Mouse (Mus musculus): ENCODE measurements around the gene Nrip2. TPM values are rescaled to one million over a fixed set of nuclear protein-coding genes. Genes with fewer than 3 reads are reported as not detected.

Nrip2 gene
- polyA plus RNA-seq, 1 experiment = not detected

DNA sequence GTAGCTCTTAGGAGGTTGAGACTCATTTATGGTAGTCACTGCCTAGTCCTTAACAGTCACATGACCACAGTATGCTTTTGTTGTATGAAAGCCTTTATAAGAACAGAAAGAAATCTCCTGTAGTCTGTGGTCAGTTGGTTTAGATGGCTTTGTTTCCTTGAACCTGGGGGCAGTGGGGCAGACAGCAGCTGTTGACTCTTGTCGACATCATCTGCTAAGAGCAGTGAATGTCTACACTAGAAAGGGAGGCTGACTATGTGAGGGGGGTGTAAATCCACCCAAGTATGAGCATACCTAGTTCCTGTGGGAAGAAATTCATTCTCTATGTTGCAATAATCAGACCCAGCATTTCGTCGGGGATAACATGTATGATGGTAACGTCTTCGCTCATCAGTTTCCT lies 48.0 kb downstream of the Nrip2 start:
- TF ChIP-seq GATA1 (IDR thresholded peaks at IDR 0.05; ENCODE audit: low read length) = no peak

DNA sequence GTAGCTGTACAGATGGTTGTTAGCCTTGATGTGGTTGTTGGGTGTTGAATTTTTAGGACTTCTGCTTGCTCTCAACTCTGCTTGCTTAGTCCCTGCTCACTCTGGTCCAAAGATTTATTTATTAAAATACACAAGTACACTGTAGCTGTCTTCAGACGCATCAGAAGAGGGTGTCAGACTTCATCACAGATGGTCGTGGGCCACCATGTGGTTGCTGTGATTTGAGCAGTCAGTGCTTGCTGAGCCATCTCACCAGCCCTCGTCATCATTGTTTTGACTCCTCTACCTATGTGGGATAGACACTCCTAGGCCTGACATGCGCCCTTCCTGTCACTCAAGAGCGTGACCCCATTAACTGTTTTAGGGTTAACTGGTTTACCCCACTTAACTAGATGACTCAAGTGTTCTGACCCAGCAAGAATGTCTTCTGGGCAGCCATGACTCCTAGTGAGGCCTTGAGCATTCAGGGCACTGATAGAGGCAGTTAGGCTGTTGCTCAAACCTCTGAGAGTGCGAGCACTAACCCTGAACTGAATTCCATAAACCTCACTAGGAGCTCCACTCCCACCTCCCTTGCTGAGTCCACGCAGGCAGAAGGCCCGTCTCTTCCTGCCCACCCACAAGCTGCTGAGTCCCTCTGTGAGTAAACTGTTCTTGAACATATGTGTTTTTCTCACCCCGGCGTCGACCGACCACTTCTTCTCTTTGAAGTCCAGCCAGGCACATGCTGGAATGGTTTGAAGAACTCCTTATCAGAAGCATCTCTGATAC lies 56.9 kb downstream of the Nrip2 start:
- no peak for TF ChIP-seq GATA1 (IDR thresholded peaks at IDR 0.05; ENCODE audit: low read length)

GRCm38 (mm10) chr6:128457186-128457585 lies 58.1 kb downstream of the Nrip2 start:
- no peak for TF ChIP-seq GATA1 (IDR thresholded peaks at IDR 0.05; ENCODE audit: low read length)

GRCm38 (mm10) chr6:128460321-128460720 lies 61.2 kb downstream of the Nrip2 start:
- TF ChIP-seq GATA1 (IDR thresholded peaks at IDR 0.05; ENCODE audit: low read length) = no peak

GRCm38 (mm10) chr6:128460729-128461503 lies 61.8 kb downstream of the Nrip2 start:
- no peak for TF ChIP-seq GATA1 (IDR thresholded peaks at IDR 0.05; ENCODE audit: low read length)

DNA sequence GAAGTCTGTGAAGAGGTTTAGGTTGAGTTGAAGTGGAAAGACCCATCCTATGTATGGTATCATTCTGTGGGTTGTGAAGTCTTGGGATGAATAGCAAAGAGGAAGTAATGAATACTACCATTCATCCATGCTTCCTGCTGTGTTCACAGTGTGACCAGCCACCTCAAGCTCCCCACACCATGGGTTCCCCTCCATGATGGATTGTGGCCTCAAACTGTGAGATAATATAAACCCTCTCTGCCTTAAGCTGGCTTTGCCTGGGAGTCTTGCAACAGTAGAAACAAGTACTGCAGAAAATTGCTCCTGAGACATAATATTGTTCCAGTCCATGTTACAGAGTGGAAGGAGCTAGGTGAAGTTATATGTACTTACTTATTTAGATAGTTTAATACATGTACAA lies 62.5 kb downstream of the Nrip2 start:
- TF ChIP-seq GATA1 (IDR thresholded peaks at IDR 0.05; ENCODE audit: low read length) = no peak

GRCm38 (mm10) chr6:128464996-128465395 lies 65.9 kb downstream of the Nrip2 start:
- TF ChIP-seq GATA1 (IDR thresholded peaks at IDR 0.05; ENCODE audit: low read length) = no peak

Other genes starting within 250 kb of the Nrip2 start
- not detected in 2 replicates for gene Tead4, start 98.5 kb upstream of the Nrip2 start, polyA plus RNA-seq (2012)
- 6.6 and 8.5 TPM in 2 replicates for gene Tulp3, start 43.4 kb upstream of the Nrip2 start, polyA plus RNA-seq (2012)
- 86.4 and 122 TPM in 2 replicates for gene Rhno1, start 36.4 kb upstream of the Nrip2 start, polyA plus RNA-seq (2012)
- 59.5 and 69.3 TPM in 2 replicates for gene Foxm1, start 36.3 kb upstream of the Nrip2 start, polyA plus RNA-seq (2012)
- not detected in 2 replicates for gene Tex52, start 23.8 kb upstream of the Nrip2 start, polyA plus RNA-seq (2012)
- gene Gm44596, start 23.8 kb upstream of the Nrip2 start, polyA plus RNA-seq (2012) = not detected in 2 replicates
- gene Itfg2, start 25.6 kb downstream of the Nrip2 start, polyA plus RNA-seq (2012) = 26.2 and 33.2 TPM in 2 replicates
- gene Fkbp4, start 39.4 kb downstream of the Nrip2 start, polyA plus RNA-seq (2012) = 391 and 470 TPM in 2 replicates
- gene Pzp, start 127.4 kb downstream of the Nrip2 start, polyA plus RNA-seq (2012) = not detected in 2 replicates
- not detected in 2 replicates for gene A2ml1, start 182.3 kb downstream of the Nrip2 start, polyA plus RNA-seq (2012)
- gene Klrb1a, start 224.2 kb downstream of the Nrip2 start, polyA plus RNA-seq (2012) = not detected in 2 replicates

Data from G1E-ER4 (cell line).